Mouse (Mus musculus): ENCODE results near the gene Tnni3.
A peak's percentile ranks its signal among the peaks of the same experiment; 100 is the strongest.

The Tnni3 gene

DNA sequence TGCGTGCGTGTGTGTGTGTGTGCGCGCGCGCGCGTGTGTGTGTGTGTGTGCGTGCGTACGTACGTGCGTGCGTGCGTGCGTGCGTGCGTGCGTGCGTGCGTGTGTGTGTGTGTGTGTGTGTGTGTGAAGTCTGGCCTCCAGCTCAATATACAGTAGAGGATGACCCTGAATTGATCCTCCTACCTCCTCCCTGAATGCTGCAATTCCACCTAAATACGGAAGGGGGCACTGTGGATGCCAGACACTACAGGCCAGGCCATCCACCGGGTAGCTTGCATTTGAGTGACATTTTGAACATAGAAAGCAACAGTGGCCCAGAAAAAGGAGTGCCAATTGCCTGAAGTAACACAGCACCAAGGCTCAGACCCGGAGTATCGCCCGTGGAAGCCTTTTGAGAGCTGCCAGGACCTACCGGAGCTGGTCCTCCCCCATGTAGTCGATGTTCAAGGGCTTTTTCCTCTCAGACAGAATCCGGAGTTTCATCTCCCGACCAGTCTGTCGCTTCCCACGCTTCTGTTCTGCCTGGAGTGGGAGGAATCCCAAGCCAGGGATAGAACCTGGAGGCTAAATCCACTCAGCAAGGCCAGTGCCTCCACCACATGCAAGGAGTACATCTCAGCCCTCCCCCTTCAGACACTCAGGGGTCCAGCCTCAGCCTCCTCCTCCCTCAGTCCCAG, 15.8 kb downstream of the Tnni3 start:
- TF ChIP-seq GATA4 (IDR thresholded peaks at IDR 0.05; ENCODE audit: insufficient replicate concordance, low read length) = no peak

GRCm38 (mm10) chr7:4507220-4507619, 16.8 kb downstream of the Tnni3 start:
- no peak for TF ChIP-seq GATA4 (IDR thresholded peaks at IDR 0.05; ENCODE audit: insufficient replicate concordance, low read length)

- peak; percentile 67; the same call in 1 of the 2 replicates for TF ChIP-seq GATA4 (IDR thresholded peaks at IDR 0.05; ENCODE audit: insufficient replicate concordance, low read length)
Measured at GRCm38 (mm10) chr7:4504646-4505435, 19.2 kb downstream of the Tnni3 start.

DNA sequence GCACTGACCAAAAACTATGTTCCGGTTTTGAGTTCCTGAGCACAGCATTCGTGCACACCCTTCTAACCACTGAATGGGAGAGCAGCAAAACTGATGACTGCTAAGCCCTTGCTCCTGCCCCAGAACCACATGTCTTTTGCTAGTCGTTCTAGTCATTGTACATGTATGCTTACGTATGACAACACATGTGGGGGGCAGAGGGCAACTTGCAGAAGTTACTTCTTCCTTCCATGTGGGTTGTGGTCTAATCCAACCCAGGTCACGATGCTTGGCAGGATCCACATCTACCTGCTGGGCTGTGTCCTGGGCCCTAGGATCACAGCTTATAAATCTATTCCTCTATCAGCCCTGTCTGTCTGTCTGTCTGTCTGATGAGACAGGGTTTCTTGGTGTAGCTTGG, 20.2 kb downstream of the Tnni3 start:
- no peak for TF ChIP-seq GATA4 (IDR thresholded peaks at IDR 0.05; ENCODE audit: insufficient replicate concordance, low read length)

GRCm38 (mm10) chr7:4503100-4503499, 20.9 kb downstream of the Tnni3 start:
- no peak for TF ChIP-seq GATA4 (IDR thresholded peaks at IDR 0.05; ENCODE audit: insufficient replicate concordance, low read length)

GRCm38 (mm10) chr7:4502421-4503090, 21.5 kb downstream of the Tnni3 start:
- peak; percentile 94 for TF ChIP-seq GATA4 (IDR thresholded peaks at IDR 0.05; ENCODE audit: insufficient replicate concordance, low read length)

DNA sequence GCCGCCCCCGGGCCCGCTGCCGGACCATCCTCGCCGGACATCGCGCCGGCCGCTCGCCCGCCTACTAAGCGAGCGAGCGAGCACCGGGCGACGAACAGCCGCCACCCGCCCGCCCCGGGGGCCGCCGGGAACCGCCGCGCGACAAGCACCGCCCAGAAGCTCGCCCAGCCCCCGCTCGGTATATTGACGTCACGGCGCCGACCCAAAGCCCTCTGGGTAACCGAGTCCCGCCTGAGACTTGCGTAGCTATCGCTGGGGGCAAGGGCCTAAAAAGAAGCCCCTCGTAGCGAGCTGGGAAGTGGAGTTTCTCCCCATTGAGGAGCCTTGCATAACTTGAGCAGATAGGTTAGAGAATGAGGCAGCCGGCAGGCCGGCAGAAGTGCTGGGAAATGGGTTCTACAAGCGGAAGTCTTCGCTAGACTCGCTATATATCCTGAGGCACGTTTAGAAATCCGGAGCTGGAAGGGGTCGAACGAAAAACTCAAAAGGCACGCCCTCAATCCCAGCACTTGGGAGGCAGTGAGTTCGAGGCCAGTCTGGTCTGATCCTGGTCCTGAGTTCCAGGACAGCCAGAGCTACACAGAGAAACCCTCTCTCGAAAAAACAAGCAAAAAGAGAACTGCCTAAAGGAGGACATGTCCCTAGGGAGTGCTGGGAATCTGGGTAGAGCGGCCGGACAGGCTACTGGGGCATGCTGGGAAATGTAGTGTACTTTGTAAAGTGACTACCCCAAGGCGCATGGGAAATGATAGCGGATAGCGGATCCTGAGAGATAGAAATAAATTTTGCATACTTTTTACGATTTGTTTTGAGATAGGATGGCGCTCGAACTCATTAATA, 22.3 kb downstream of the Tnni3 start, which contains the start of gene Ppp1r12c:
Gene Ppp1r12c (minus strand): TSS at position 123 of the 840 bp plus-strand sequence.
- peak; percentile 29; the same call in 1 of the 2 replicates for TF ChIP-seq GATA4 (IDR thresholded peaks at IDR 0.05; ENCODE audit: insufficient replicate concordance, low read length)

DNA sequence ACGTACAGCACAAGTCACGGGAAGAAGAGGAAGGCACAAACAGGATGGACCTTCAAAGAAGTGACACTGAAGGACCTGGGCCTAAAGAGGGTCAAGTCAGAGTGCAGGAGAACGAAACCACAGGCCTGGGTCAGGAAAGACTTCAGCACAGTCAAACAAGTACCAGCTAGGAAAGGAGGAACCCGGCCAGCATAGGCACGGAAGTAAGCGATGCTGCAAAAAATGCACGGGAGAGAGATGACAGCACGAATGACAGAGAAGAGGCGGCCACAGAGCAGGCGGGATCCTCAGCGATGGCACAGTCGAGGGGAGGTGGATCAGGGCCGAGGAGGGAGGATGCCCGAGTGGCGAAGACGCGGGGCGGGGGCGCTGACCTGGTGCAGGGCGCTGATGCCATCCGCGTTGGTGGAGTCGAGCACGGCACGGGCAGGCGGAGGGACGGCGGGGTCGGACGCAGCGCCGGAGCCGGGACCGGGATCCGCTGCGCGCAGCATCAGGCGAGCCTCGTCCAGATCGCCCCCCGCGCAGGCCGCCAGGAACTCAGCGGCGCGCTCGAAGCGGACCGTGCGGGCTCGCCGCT, 23.0 kb downstream of the Tnni3 start:
- TF ChIP-seq GATA4 (IDR thresholded peaks at IDR 0.05; ENCODE audit: insufficient replicate concordance, low read length) = no peak

GRCm38 (mm10) chr7:4499034-4499433, 25.0 kb downstream of the Tnni3 start:
- no peak for TF ChIP-seq GATA4 (IDR thresholded peaks at IDR 0.05; ENCODE audit: insufficient replicate concordance, low read length)

DNA sequence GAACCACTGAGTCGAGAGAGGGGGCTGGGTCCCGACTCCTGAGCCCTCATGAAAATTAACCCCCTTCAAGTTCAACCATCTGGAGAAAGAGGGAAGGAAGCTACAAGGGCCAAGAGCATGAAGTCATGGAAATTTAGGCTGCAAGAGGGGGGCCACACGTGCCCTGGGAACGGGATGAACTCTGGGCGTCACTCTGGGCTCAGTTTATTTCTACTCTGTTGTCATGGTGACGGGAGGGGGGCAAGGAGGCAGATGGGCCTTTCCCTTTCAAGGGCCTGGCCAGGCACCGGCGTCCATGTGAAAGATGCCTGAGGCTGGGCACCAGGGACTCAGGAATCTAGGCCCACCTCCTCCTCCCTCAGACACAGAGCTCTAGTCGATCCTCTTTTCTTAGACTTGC, 25.8 kb downstream of the Tnni3 start:
- TF ChIP-seq GATA4 (IDR thresholded peaks at IDR 0.05; ENCODE audit: insufficient replicate concordance, low read length) = no peak

- TF ChIP-seq GATA4 (IDR thresholded peaks at IDR 0.05; ENCODE audit: insufficient replicate concordance, low read length) = no peak
Measured at GRCm38 (mm10) chr7:4497271-4497903, 26.6 kb downstream of the Tnni3 start.

DNA sequence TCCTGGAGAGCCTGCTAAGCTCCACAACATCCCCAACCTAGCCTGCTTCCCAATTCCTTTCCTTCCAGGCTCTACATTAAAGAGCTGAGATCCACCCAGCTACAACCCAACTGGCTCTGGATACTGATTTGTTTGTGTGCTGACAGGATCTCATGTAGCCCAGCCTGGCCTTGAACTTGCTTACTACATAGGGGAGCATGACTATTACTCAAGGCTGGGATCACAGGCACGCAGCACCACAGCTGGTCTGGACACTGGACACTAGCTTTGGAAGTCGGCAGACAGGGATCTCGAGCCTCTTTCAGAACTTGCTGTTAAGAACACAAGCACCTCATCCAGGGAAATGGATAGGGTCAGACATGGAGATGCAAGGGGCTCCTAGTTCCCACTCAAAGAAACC, 27.6 kb downstream of the Tnni3 start:
- no peak for TF ChIP-seq GATA4 (IDR thresholded peaks at IDR 0.05; ENCODE audit: insufficient replicate concordance, low read length)

DNA sequence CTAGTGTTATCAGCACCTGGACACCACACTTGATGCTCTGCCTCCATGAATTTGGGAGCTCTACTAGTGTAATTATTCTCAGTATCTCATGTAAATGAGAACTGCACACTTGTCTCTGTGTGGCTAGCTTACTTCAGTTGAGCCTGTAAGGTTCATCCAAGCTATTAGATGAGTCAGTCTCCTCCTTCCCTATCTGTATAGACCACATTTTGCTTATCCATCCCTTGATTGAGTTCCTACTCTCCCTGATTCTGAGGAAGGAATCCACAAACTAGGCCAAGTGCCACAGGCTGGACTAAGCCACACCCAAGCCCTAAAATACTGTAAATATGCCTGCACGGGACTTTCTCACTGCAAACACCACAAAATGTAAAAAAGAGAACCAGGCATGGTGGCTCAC, 30.0 kb downstream of the Tnni3 start:
- no peak for TF ChIP-seq GATA4 (IDR thresholded peaks at IDR 0.05; ENCODE audit: insufficient replicate concordance, low read length)
